Mouse (Mus musculus): ENCODE results near the gene Sufu. TPM values are rescaled to one million over a fixed set of nuclear protein-coding genes. Genes with fewer than 3 reads are reported as not detected.

The Sufu gene
- 14.5 and 15.6 TPM in 2 replicates for polyA plus RNA-seq (2015; fragmentation: Nextera tagmentation; extraction: Ambion mirVana)

GRCm38 (mm10) chr19:46396686-46397435 is at the start of gene Sufu:
Sufu (plus strand) TSS chr19:46396896.

GRCm38 (mm10) chr19:46350168-46350932 is 46.3 kb upstream of the Sufu start, which contains the start of gene 2310034G01Rik:
2310034G01Rik (minus strand) TSS chr19:46350302.

GRCm38 (mm10) chr19:46395109-46396009 is 1.3 kb upstream of the Sufu start, which contains the start of gene Actr1a:
Actr1a (minus strand) TSS chr19:46395748.

DNA sequence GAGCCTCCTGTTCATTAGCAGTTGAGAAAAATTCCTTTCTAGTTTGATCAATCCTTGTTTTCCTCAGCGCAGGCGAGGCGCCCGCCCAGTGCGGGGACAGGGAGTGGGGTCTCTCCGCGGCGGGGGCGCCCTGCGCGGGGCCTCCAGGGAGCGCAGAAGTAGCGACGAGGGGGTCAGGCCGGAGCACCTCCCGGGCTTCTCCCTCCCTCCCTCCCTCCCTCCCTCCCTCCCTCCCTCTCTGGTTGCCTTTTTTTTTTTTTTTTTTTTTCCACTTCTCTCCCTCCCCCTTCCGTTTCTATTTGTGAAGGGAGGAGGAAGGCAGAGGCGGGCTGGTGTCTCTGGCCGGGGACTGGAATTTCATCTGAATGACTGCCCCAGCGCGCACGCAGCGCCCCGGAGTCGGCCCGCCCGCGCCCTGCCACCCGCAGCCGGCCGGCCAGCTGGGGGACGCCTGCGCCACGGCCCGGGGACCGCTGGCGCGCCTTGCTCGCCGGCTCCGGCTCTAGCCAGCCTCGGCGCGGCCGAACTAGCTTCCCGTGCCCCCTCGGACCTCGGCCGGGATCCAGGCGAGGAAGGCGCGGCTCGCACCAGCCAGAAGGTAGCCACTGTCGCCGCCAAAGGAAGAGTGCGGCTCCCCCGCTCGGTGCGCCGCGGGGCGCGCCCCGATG is 104.8 kb downstream of the Sufu start, which contains the start of gene Trim8:
Gene Trim8, plus strand, starts transcription at position 302 of the 668 bp plus-strand sequence.

Other genes starting within 250 kb of the Sufu start
- gene Pitx3, start 248.6 kb upstream of the Sufu start, polyA plus RNA-seq (2015; fragmentation: Nextera tagmentation; extraction: Ambion mirVana), result 0.18 TPM in 1 of 2 replicates, not detected in the other
- gene Gbf1, start 244.4 kb upstream of the Sufu start, polyA plus RNA-seq (2015; fragmentation: Nextera tagmentation; extraction: Ambion mirVana), result 37.8 and 42.8 TPM in 2 replicates
- gene Nfkb2, start 92.6 kb upstream of the Sufu start, polyA plus RNA-seq (2015; fragmentation: Nextera tagmentation; extraction: Ambion mirVana), result 9.8 and 10.6 TPM in 2 replicates
- 87.9 and 103 TPM in 2 replicates for gene Psd, start 69.7 kb upstream of the Sufu start, polyA plus RNA-seq (2015; fragmentation: Nextera tagmentation; extraction: Ambion mirVana)
- gene Fbxl15, start 68.7 kb upstream of the Sufu start, polyA plus RNA-seq (2015; fragmentation: Nextera tagmentation; extraction: Ambion mirVana), result 18.7 and 25.6 TPM in 2 replicates
- 121 and 122 TPM in 2 replicates for gene Cuedc2, start 58.2 kb upstream of the Sufu start, polyA plus RNA-seq (2015; fragmentation: Nextera tagmentation; extraction: Ambion mirVana)
- 3.6 and 3.7 TPM in 2 replicates for gene Mfsd13a, start 55.8 kb upstream of the Sufu start, polyA plus RNA-seq (2015; fragmentation: Nextera tagmentation; extraction: Ambion mirVana)
- gene 2310034G01Rik, start 46.6 kb upstream of the Sufu start, polyA plus RNA-seq (2015; fragmentation: Nextera tagmentation; extraction: Ambion mirVana), result 1.7 and 1.9 TPM in 2 replicates
- gene Actr1a, start 1.1 kb upstream of the Sufu start, polyA plus RNA-seq (2015; fragmentation: Nextera tagmentation; extraction: Ambion mirVana), result 92.8 and 101 TPM in 2 replicates
- 14.1 and 14.5 TPM in 2 replicates for gene Trim8, start 104.8 kb downstream of the Sufu start, polyA plus RNA-seq (2015; fragmentation: Nextera tagmentation; extraction: Ambion mirVana)
- 84.2 and 93.1 TPM in 2 replicates for gene Arl3, start 176.3 kb downstream of the Sufu start, polyA plus RNA-seq (2015; fragmentation: Nextera tagmentation; extraction: Ambion mirVana)
- gene Sfxn2, start 176.5 kb downstream of the Sufu start, polyA plus RNA-seq (2015; fragmentation: Nextera tagmentation; extraction: Ambion mirVana), result 9.6 and 10.0 TPM in 2 replicates
- gene Wbp1l, start 202.2 kb downstream of the Sufu start, polyA plus RNA-seq (2015; fragmentation: Nextera tagmentation; extraction: Ambion mirVana), result 39.0 TPM in 2 replicates

Data from urinary bladder, postnatal 0 days (tissue).